Mouse (Mus musculus) lung, adult 10 weeks (tissue): Measurements from ENCODE around the gene Fign. TPM values are rescaled to one million over a fixed set of nuclear protein-coding genes. Genes with fewer than 3 reads are reported as not detected.

Source experiments
- polyA plus RNA-seq: library from polyadenylated mRNA; stranded (reverse); fragments of 350-450 nt; fragmentation: Illumina TruSeq; extraction: RNeasy Lipid Tissue Mini Kit (QIAGEN cat#74804); gene quantifications from one replicate; pipeline ENCODE4 v1.2.3, GENCODE M21; 2014; ENCODE audit warnings: low read depth, low replicate concordance; ENCODE audit not compliant: insufficient read depth

Gene Fign
- 0.85 TPM for polyA plus RNA-seq

DNA sequence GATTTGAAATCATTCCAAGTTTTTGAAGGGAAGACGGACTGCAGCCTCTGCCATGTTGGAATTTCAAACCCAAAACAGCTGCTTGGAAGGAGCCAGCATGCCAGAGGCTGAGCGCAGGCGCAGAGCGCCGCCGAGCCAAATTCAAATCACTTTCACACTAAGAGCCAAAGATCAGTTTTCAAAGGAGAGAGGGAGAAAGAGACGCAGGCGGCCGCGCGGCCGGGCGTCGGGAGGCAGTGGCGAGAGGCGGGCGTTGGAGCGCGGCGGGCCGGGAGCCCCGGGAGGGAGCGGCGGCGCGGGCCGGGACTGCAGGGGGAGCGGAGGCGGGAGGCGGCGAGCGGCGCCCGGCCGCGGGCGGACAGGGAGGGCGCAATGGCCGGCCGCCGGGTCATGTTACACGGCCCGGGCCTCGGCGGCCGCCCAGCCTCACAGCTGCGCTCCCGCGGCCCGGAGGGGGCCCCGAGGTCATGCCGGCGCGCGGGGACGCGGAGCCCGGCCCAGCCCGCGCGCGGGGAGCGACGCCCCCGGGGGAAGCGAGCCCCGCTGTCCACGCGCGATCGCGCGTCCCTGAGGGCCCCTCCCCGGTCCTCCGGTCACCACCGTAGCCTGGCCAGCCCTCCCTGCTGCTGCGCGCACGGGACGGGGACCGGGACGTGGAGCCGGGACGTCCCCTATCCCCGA lies at the start of gene Fign:
Gene Fign, minus strand, starts transcription at position 102 of the 681 bp plus-strand sequence.

